Mouse (Mus musculus) skeletal muscle tissue, adult 2 months (tissue): ENCODE measurements at regions not wholly inside any gene's neighbourhood (a gene's known extent, or its start where the extent isn't known, plus 50 kb on each side); places are given as distances from the start of the nearest gene placed in this dataset.

Source experiments
- DNase-seq: peaks from one replicate; pipeline ENCODE4 v3.0.0-alpha.2; 2012; ENCODE audit warnings: low read depth, low spot score

GRCm38 (mm10) chr3:118491871-118492270 is 70.1 kb upstream of the Dpyd start:
- DNase-seq, result no peak

- no peak for DNase-seq
Observed at GRCm38 (mm10) chr3:118494611-118495010, 67.3 kb upstream of the Dpyd start.

- no peak for DNase-seq
Observed at GRCm38 (mm10) chr3:118500234-118500633, 61.7 kb upstream of the Dpyd start.

GRCm38 (mm10) chr3:118507582-118508237 is 54.2 kb upstream of the Dpyd start:
- DNase-seq, result peak; percentile 2

- no peak for DNase-seq
Observed at GRCm38 (mm10) chr3:118510837-118511236, 51.1 kb upstream of the Dpyd start.

GRCm38 (mm10) chr3:118511969-118512368 is 50.0 kb upstream of the Dpyd start:
- no peak for DNase-seq
